Mouse (Mus musculus): Measurements from ENCODE around the gene Ralgapa2. TPM values are rescaled to one million over a fixed set of nuclear protein-coding genes. Genes with fewer than 3 reads are reported as not detected.
"Not testable (repeated sequence)": the region's sequence is repeated elsewhere in the genome, so short reads cannot be mapped to it uniquely, and the experiment has no call there.

The Ralgapa2 gene
- polyA plus RNA-seq, 1 experiment from 2014 or later, result 11.1 TPM

DNA sequence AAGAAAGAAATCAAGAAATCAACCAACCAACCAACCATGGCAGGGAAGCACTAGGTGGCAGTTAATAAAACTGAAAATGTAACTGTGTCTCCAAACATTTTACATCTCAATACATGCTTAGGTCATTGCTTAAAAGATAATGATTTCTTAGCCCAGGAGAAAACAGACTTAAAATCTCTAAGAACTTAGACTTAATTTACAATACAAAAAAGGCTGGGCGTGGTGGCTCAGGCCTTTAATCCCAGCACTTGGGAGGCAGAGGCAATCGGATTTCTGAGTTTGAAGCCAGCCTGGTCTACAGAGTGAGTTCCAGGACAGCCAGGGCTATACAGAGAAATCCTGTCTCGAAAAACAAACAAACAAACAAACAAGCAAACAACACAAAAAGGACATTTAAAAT is 45.3 kb downstream of the Ralgapa2 start:
- 82% methylated on average over 3 of the region's 3 CpGs for WGBS
- not testable (repeated sequence) for H3K27ac ChIP-seq (ENCODE audit: low read length)

DNA sequence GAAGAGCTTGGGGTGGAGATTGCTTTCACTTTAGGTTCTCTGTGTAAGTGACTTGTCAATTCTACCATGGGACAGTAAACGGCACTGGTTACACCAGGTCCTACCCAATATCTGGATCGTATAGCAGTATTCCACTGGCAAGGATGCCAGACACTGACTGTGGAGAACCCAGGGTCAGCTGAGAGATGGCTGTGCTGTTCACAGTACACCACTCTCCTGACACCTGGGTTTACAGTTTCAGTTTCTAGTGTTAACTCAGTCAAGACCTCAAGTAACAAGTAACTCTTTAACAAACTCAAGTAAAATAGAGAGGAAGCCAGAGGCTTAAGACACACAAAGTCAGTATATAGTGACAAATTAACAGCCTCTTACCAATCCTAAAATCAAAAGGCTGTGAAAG is 54.6 kb downstream of the Ralgapa2 start:
- no peak overlapping the region for H3K4me2 ChIP-seq (ENCODE audit: low read depth, low read length)
- no peak overlapping the region for H3K27ac ChIP-seq (ENCODE audit: low read length)
- no peaks in the 10 kb centered on the region for H3K36me3 ChIP-seq (ENCODE audit: control insufficient read depth, insufficient read depth)
- H3K4me3 ChIP-seq (ENCODE audit: low read length), result no peak overlapping the region
- no peaks in the 10 kb centered on the region for H3K9me3 ChIP-seq (replicated peaks; ENCODE audit: control insufficient read depth, low read length)
- H3K9ac ChIP-seq (ENCODE audit: low read length), result no peak overlapping the region
- no peak for ATAC-seq (replicated peaks; ENCODE audit: extremely low read depth, insufficient read depth, low FRiP score)
- H3K27me3 ChIP-seq (ENCODE audit: control insufficient read depth, insufficient read depth, low read length), result no peaks in the 10 kb centered on the region
- WGBS, result 54% methylated on average over 2 of the region's 2 CpGs
- H3K4me1 ChIP-seq (ENCODE audit: control insufficient read depth, insufficient read depth, low read length), result peaks cover 2% of the 10 kb centered on the region; the same call in 1 of the 2 replicates

More for the DNA sequence above, 45.3 kb downstream of the Ralgapa2 start:
- H3K4me1 ChIP-seq (ENCODE audit: control insufficient read depth, insufficient read depth, low read length), result peaks cover 12% of the 10 kb centered on the region
- ATAC-seq (replicated peaks; ENCODE audit: extremely low read depth, insufficient read depth, low FRiP score); H3K9me3 ChIP-seq (replicated peaks; ENCODE audit: control insufficient read depth, low read length); H3K4me3 ChIP-seq (ENCODE audit: low read length); H3K27me3 ChIP-seq (ENCODE audit: control insufficient read depth, insufficient read depth, low read length); H3K4me2 ChIP-seq (ENCODE audit: low read depth, low read length); H3K9ac ChIP-seq (ENCODE audit: low read length); H3K36me3 ChIP-seq (ENCODE audit: control insufficient read depth, insufficient read depth): not testable (repeated sequence)

DNA sequence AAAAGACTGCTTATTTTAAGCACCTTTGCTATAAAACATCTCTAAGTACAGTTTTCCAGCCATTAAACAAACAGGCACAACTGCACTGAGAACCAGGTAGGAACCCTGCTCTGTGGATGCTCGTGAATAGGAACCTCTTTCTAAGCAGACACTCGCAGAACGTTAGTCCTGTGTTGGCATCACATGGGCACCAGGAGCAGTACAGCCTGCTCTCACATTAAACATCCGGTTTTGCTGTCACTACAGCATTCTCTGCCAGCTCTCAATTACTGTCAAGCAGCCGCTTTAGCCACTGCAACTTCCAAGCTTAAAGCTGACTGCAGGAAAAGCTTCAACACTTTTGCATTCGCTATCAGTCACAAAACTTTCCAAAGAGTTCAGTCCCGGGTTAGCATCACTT is 55.5 kb downstream of the Ralgapa2 start:
- peaks cover 2% of the 10 kb centered on the region; the same call in 1 of the 2 replicates for H3K4me1 ChIP-seq (ENCODE audit: control insufficient read depth, insufficient read depth, low read length)
- no peak overlapping the region for H3K4me3 ChIP-seq (ENCODE audit: low read length)
- 65% methylated on average over 7 of the region's 7 CpGs for WGBS
- no peaks in the 10 kb centered on the region for H3K27me3 ChIP-seq (ENCODE audit: control insufficient read depth, insufficient read depth, low read length)
- H3K4me2 ChIP-seq (ENCODE audit: low read depth, low read length), result no peak overlapping the region
- H3K36me3 ChIP-seq (ENCODE audit: control insufficient read depth, insufficient read depth), result no peaks in the 10 kb centered on the region
- H3K27ac ChIP-seq (ENCODE audit: low read length), result no peak overlapping the region
- ATAC-seq (replicated peaks; ENCODE audit: extremely low read depth, insufficient read depth, low FRiP score), result no peak
- no peak overlapping the region for H3K9ac ChIP-seq (ENCODE audit: low read length)
- no peaks in the 10 kb centered on the region for H3K9me3 ChIP-seq (replicated peaks; ENCODE audit: control insufficient read depth, low read length)

GRCm38 (mm10) chr2:146456062-146456461 is 56.1 kb downstream of the Ralgapa2 start:
- ATAC-seq (replicated peaks; ENCODE audit: extremely low read depth, insufficient read depth, low FRiP score), result no peak
- Histone ChIP-seq H3K9me3 (replicated peaks; ENCODE audit: control insufficient read depth, low read length) (no peaks in the 10 kb centered on the region), H3K9ac (ENCODE audit: low read length) (no peak overlapping the region), H3K4me3 (ENCODE audit: low read length) (no peak overlapping the region), H3K4me2 (ENCODE audit: low read depth, low read length) (no peak overlapping the region), H3K36me3 (ENCODE audit: control insufficient read depth, insufficient read depth) (no peaks in the 10 kb centered on the region), H3K4me1 (ENCODE audit: control insufficient read depth, insufficient read depth, low read length) (peaks cover 2% of the 10 kb centered on the region; the same call in 1 of the 2 replicates), H3K27ac (ENCODE audit: low read length) (no peak overlapping the region), H3K27me3 (ENCODE audit: control insufficient read depth, insufficient read depth, low read length) (no peaks in the 10 kb centered on the region)
- 69% methylated on average over 4 of the region's 4 CpGs for WGBS

DNA sequence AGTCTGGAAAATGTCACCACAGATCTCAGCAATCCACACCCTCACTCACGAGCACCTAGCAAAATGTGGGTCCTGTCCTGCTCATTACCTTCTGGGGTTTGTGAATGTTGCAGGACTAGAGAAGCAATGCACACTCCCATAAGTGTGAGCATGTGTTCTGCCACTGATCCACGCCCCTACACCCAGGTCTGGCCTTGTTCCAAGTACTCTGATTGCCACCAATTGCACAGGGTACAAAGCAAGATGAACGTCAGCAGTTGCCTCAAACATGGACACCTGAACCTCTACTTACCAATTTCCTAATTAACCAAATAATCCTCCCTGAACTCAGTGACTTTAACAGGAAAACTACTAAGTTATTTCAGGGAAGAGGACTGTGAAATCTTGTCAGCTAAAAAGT is 68.1 kb downstream of the Ralgapa2 start:
- H3K36me3 ChIP-seq (ENCODE audit: control insufficient read depth, insufficient read depth), result peaks cover 3% of the 10 kb centered on the region; the same call in 1 of the 2 replicates
- no peaks in the 10 kb centered on the region for H3K27me3 ChIP-seq (ENCODE audit: control insufficient read depth, insufficient read depth, low read length)
- no peak overlapping the region for H3K9ac ChIP-seq (ENCODE audit: low read length)
- H3K9me3 ChIP-seq (replicated peaks; ENCODE audit: control insufficient read depth, low read length), result no peaks in the 10 kb centered on the region
- H3K4me1 ChIP-seq (ENCODE audit: control insufficient read depth, insufficient read depth, low read length), result no peaks in the 10 kb centered on the region
- no peak for ATAC-seq (replicated peaks; ENCODE audit: extremely low read depth, insufficient read depth, low FRiP score)
- no peak overlapping the region for H3K27ac ChIP-seq (ENCODE audit: low read length)
- no peak overlapping the region for H3K4me3 ChIP-seq (ENCODE audit: low read length)
- 55% methylated on average over 3 of the region's 3 CpGs for WGBS
- no peak overlapping the region for H3K4me2 ChIP-seq (ENCODE audit: low read depth, low read length)

- 87% methylated on average over 9 of the region's 9 CpGs for WGBS
- no peak overlapping the region for H3K4me2 ChIP-seq (ENCODE audit: low read depth, low read length)
Measured at GRCm38 (mm10) chr2:146443291-146443875, 68.8 kb downstream of the Ralgapa2 start.

GRCm38 (mm10) chr2:146441711-146442110 is 70.4 kb downstream of the Ralgapa2 start:
- no peak for ATAC-seq (replicated peaks; ENCODE audit: extremely low read depth, insufficient read depth, low FRiP score)
- Histone ChIP-seq H3K9ac (ENCODE audit: low read length) (no peak overlapping the region), H3K27ac (ENCODE audit: low read length) (no peak overlapping the region), H3K27me3 (ENCODE audit: control insufficient read depth, insufficient read depth, low read length) (no peaks in the 10 kb centered on the region), H3K4me2 (ENCODE audit: low read depth, low read length) (no peak overlapping the region), H3K4me3 (ENCODE audit: low read length) (no peak overlapping the region), H3K36me3 (ENCODE audit: control insufficient read depth, insufficient read depth) (no peaks in the 10 kb centered on the region), H3K9me3 (replicated peaks; ENCODE audit: control insufficient read depth, low read length) (no peaks in the 10 kb centered on the region), H3K4me1 (ENCODE audit: control insufficient read depth, insufficient read depth, low read length) (no peaks in the 10 kb centered on the region)
- WGBS, result 74% methylated on average over 4 of the region's 4 CpGs

More at GRCm38 (mm10) chr2:146443291-146443875, 68.8 kb downstream of the Ralgapa2 start:
- no peaks in the 10 kb centered on the region for H3K4me1 ChIP-seq (ENCODE audit: control insufficient read depth, insufficient read depth, low read length)
- H3K27me3 ChIP-seq (ENCODE audit: control insufficient read depth, insufficient read depth, low read length), result no peaks in the 10 kb centered on the region
- no peaks in the 10 kb centered on the region for H3K9me3 ChIP-seq (replicated peaks; ENCODE audit: control insufficient read depth, low read length)
- H3K9ac ChIP-seq (ENCODE audit: low read length), result no peak overlapping the region
- no peak overlapping the region for H3K27ac ChIP-seq (ENCODE audit: low read length)
- no peaks in the 10 kb centered on the region for H3K36me3 ChIP-seq (ENCODE audit: control insufficient read depth, insufficient read depth)
- ATAC-seq (replicated peaks; ENCODE audit: extremely low read depth, insufficient read depth, low FRiP score), result no peak
- no peak overlapping the region for H3K4me3 ChIP-seq (ENCODE audit: low read length)

DNA sequence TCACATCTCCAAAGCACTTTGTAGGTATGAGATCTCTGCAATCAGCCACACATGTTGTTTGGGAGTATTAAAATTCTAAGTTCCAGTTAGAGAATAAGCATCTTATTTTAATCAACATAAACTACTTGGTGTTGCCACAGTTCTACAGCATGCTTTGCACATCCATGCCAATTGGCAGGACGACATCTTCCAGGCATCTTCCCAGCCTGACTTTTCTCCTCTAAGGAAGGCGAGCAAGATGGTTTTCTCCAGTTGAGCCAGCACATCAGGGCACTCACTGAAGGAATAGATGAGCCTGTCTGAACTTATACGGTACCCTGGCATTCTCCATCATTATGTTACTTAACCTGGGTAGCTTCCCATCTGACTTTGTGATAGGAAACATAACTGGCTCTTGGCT is 83.4 kb downstream of the Ralgapa2 start:
- no peaks in the 10 kb centered on the region for H3K27me3 ChIP-seq (ENCODE audit: control insufficient read depth, insufficient read depth, low read length)
- H3K4me2 ChIP-seq (ENCODE audit: low read depth, low read length), result no peak overlapping the region
- no peaks in the 10 kb centered on the region for H3K4me1 ChIP-seq (ENCODE audit: control insufficient read depth, insufficient read depth, low read length)
- no peak overlapping the region for H3K4me3 ChIP-seq (ENCODE audit: low read length)
- no peak for ATAC-seq (replicated peaks; ENCODE audit: extremely low read depth, insufficient read depth, low FRiP score)
- peaks cover 10% of the 10 kb centered on the region for H3K36me3 ChIP-seq (ENCODE audit: control insufficient read depth, insufficient read depth)
- no peaks in the 10 kb centered on the region for H3K9me3 ChIP-seq (replicated peaks; ENCODE audit: control insufficient read depth, low read length)
- no peak overlapping the region for H3K27ac ChIP-seq (ENCODE audit: low read length)
- WGBS, result 92% methylated on average over 3 of the region's 3 CpGs
- no peak overlapping the region for H3K9ac ChIP-seq (ENCODE audit: low read length)

GRCm38 (mm10) chr2:146427380-146427779 is 84.8 kb downstream of the Ralgapa2 start:
- 78% methylated on average over 3 of the region's 3 CpGs for WGBS
- peaks cover 10% of the 10 kb centered on the region for H3K36me3 ChIP-seq (ENCODE audit: control insufficient read depth, insufficient read depth)
- no peaks in the 10 kb centered on the region for H3K27me3 ChIP-seq (ENCODE audit: control insufficient read depth, insufficient read depth, low read length)
- H3K9ac ChIP-seq (ENCODE audit: low read length), result no peak overlapping the region
- H3K4me3 ChIP-seq (ENCODE audit: low read length), result no peak overlapping the region
- no peak overlapping the region for H3K27ac ChIP-seq (ENCODE audit: low read length)
- H3K9me3 ChIP-seq (replicated peaks; ENCODE audit: control insufficient read depth, low read length), result no peaks in the 10 kb centered on the region
- H3K4me1 ChIP-seq (ENCODE audit: control insufficient read depth, insufficient read depth, low read length), result no peaks in the 10 kb centered on the region
- no peak for ATAC-seq (replicated peaks; ENCODE audit: extremely low read depth, insufficient read depth, low FRiP score)
- no peak overlapping the region for H3K4me2 ChIP-seq (ENCODE audit: low read depth, low read length)
